In the genomic region with DNA sequence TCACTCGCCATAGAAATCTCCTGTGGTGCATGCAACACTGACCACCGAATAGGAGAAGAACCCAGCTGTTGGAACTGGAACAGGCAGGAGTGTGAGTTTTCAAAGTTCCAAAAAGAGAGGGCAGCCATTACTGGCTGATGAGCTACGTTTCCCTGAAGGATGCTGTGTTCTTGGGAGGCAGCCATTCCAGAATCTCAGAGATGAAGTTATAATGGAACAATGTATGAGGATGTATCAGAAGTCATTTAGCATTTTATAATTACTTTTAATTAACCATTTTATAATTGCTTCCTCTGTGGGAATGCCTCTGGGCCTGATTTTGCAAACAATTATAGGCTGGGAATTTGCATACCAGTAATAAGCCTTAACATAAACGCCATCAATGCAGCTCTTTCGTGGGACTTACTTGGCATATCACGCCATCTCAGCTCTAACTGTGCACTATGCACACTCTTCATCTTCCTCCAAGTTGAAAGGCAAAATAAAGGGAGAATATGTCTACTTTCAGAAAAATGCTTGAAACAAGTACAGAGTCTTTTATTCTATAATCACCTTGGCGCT, we compare ENCODE assay signal across 22 mouse cellular contexts.
DNase-seq lines count a peak whose midpoint lies in the region; ATAC-seq and TF ChIP-seq lines count a peak whose summit lies in the region.
"Had no signal": no experiment of that assay in that cellular context is flagged by ENCODE, and none has a peak within 500 bp of the region (broad histone marks: within the 10 kb centered on the region; RNA-seq: fewer than 3 reads in every experiment).

No protein-coding gene starts in this region.

- H3K4me2 ChIP-seq in forebrain, embryonic 13.5 days: no peak overlapping the region
- H3K4me2 ChIP-seq in forebrain, embryonic 16.5 days (ENCODE audit: low read length): no peak overlapping the region
- no peak overlapping the region for H3K4me2 ChIP-seq in midbrain, embryonic 13.5 days (replicated peaks)
- no peak overlapping the region for H3K4me2 ChIP-seq in midbrain, embryonic 16.5 days (ENCODE audit: low read length)
- no peak overlapping the region for H3K4me2 ChIP-seq in neural tube, embryonic 15.5 days
- H3K4me2 ChIP-seq: embryonic facial prominence, embryonic 13.5 days; forebrain, embryonic 12.5 days; heart, embryonic 13.5 days had no signal

- H3K9me3 ChIP-seq in forebrain, embryonic 13.5 days (replicated peaks): no peaks in the 10 kb centered on the region
- no peaks in the 10 kb centered on the region for H3K9me3 ChIP-seq in forebrain, embryonic 16.5 days (ENCODE audit: control insufficient read depth, low read length)
- no peaks in the 10 kb centered on the region for H3K9me3 ChIP-seq in midbrain, embryonic 13.5 days
- no peaks in the 10 kb centered on the region for H3K9me3 ChIP-seq in midbrain, embryonic 16.5 days (replicated peaks; ENCODE audit: control insufficient read depth, low read length, poor library complexity, severe bottlenecking)
- H3K9me3 ChIP-seq in neural tube, embryonic 15.5 days (replicated peaks): no peaks in the 10 kb centered on the region
- H3K9me3 ChIP-seq: embryonic facial prominence, embryonic 13.5 days; forebrain, embryonic 12.5 days; heart, embryonic 13.5 days had no signal

- no peak for TF ChIP-seq POLR2A in brain, embryonic 14.5 days (IDR thresholded peaks at IDR 0.05; ENCODE audit: borderline replicate concordance, extremely low read depth, insufficient read depth, insufficient read length, poor library complexity, severe bottlenecking)

- WGBS in forebrain, embryonic 13.5 days: 63% methylated on average over 7 of the region's 7 CpGs
- WGBS in forebrain, embryonic 16.5 days: 46% methylated on average over 7 of the region's 7 CpGs
- 79% methylated on average over 7 of the region's 7 CpGs for WGBS in midbrain, embryonic 13.5 days
- 71% methylated on average over 7 of the region's 7 CpGs for WGBS in midbrain, embryonic 16.5 days
- 50% methylated on average over 7 of the region's 7 CpGs for WGBS in neural tube, embryonic 15.5 days

- no peaks in the 10 kb centered on the region for H3K36me3 ChIP-seq in forebrain, embryonic 13.5 days (ENCODE audit: poor library complexity, severe bottlenecking)
- H3K36me3 ChIP-seq in forebrain, embryonic 16.5 days (ENCODE audit: control insufficient read depth, insufficient read depth): no peaks in the 10 kb centered on the region
- no peaks in the 10 kb centered on the region for H3K36me3 ChIP-seq in midbrain, embryonic 13.5 days
- no peaks in the 10 kb centered on the region for H3K36me3 ChIP-seq in midbrain, embryonic 16.5 days (ENCODE audit: control insufficient read depth, insufficient read depth, low read length)
- H3K36me3 ChIP-seq in neural tube, embryonic 15.5 days: no peaks in the 10 kb centered on the region
- H3K36me3 ChIP-seq: embryonic facial prominence, embryonic 13.5 days; forebrain, embryonic 12.5 days; G1E; heart, embryonic 13.5 days had no signal

- no peaks in the 10 kb centered on the region for H3K27me3 ChIP-seq in forebrain, embryonic 13.5 days
- H3K27me3 ChIP-seq in forebrain, embryonic 16.5 days (replicated peaks; ENCODE audit: control insufficient read depth, insufficient read depth, low read length): no peaks in the 10 kb centered on the region
- no peaks in the 10 kb centered on the region for H3K27me3 ChIP-seq in midbrain, embryonic 13.5 days
- H3K27me3 ChIP-seq in midbrain, embryonic 16.5 days (ENCODE audit: control insufficient read depth, insufficient read depth, low read depth, low read length): no peaks in the 10 kb centered on the region
- H3K27me3 ChIP-seq in neural tube, embryonic 15.5 days (replicated peaks): no peaks in the 10 kb centered on the region
- H3K27me3 ChIP-seq: embryonic facial prominence, embryonic 13.5 days; forebrain, embryonic 12.5 days; heart, embryonic 13.5 days had no signal

- H3K27ac ChIP-seq in forebrain, embryonic 13.5 days: no peak overlapping the region
- H3K27ac ChIP-seq in forebrain, embryonic 16.5 days (ENCODE audit: low read length): no peak overlapping the region
- H3K27ac ChIP-seq in midbrain, embryonic 13.5 days: no peak overlapping the region
- H3K27ac ChIP-seq in midbrain, embryonic 16.5 days (ENCODE audit: low read length): no peak overlapping the region
- no peak overlapping the region for H3K27ac ChIP-seq in neural tube, embryonic 15.5 days (replicated peaks)
- H3K27ac ChIP-seq: embryonic facial prominence, embryonic 13.5 days; forebrain, embryonic 12.5 days; heart, embryonic 13.5 days had no signal

- H3K4me3 ChIP-seq in forebrain, embryonic 13.5 days: no peak overlapping the region
- no peak overlapping the region for H3K4me3 ChIP-seq in forebrain, embryonic 16.5 days (replicated peaks; ENCODE audit: low read length)
- no peak overlapping the region for H3K4me3 ChIP-seq in midbrain, embryonic 13.5 days (replicated peaks)
- no peak overlapping the region for H3K4me3 ChIP-seq in midbrain, embryonic 16.5 days (ENCODE audit: low read depth, low read length)
- H3K4me3 ChIP-seq in neural tube, embryonic 15.5 days (replicated peaks): no peak overlapping the region
- H3K4me3 ChIP-seq: embryonic facial prominence, embryonic 13.5 days; forebrain, embryonic 12.5 days; heart, embryonic 13.5 days had no signal

- 0 out of 2 replicates have a peak, but pooled peaks have one; percentile 27 for ATAC-seq in forebrain, embryonic 13.5 days
- no peak for ATAC-seq in forebrain, embryonic 16.5 days
- 0 out of 2 replicates have a peak, but pooled peaks have one; percentile 9 for ATAC-seq in midbrain, embryonic 13.5 days
- no peak for ATAC-seq in midbrain, embryonic 16.5 days
- peak; percentile 81 for ATAC-seq in neural tube, embryonic 15.5 days (ENCODE audit: low FRiP score)
- ATAC-seq: CD4-positive, CD25-positive, alpha-beta regulatory T cell, adult 4 months; intestine, postnatal 0 days had no signal

- H3K4me1 ChIP-seq in forebrain, embryonic 13.5 days: no peaks in the 10 kb centered on the region
- H3K4me1 ChIP-seq in forebrain, embryonic 16.5 days (replicated peaks; ENCODE audit: control insufficient read depth, insufficient read depth, low read length): no peaks in the 10 kb centered on the region
- no peaks in the 10 kb centered on the region for H3K4me1 ChIP-seq in midbrain, embryonic 13.5 days (replicated peaks)
- H3K4me1 ChIP-seq in midbrain, embryonic 16.5 days (ENCODE audit: control insufficient read depth, insufficient read depth, low read length): no peaks in the 10 kb centered on the region
- H3K4me1 ChIP-seq in neural tube, embryonic 15.5 days: no peaks in the 10 kb centered on the region
- H3K4me1 ChIP-seq: embryonic facial prominence, embryonic 13.5 days; forebrain, embryonic 12.5 days; heart, embryonic 13.5 days had no signal

- TF ChIP-seq CTCF in brain, embryonic 14.5 days (IDR thresholded peaks at IDR 0.05; ENCODE audit: borderline replicate concordance, extremely low read depth, insufficient read depth, insufficient read length): no peak

- H3K9ac ChIP-seq in forebrain, embryonic 13.5 days: no peak overlapping the region
- no peak overlapping the region for H3K9ac ChIP-seq in forebrain, embryonic 16.5 days (replicated peaks; ENCODE audit: low read depth, low read length)
- H3K9ac ChIP-seq in midbrain, embryonic 13.5 days (replicated peaks): no peak overlapping the region
- H3K9ac ChIP-seq in midbrain, embryonic 16.5 days (ENCODE audit: low read depth, low read length): no peak overlapping the region
- H3K9ac ChIP-seq in neural tube, embryonic 15.5 days (replicated peaks): no peak overlapping the region
- H3K9ac ChIP-seq: embryonic facial prominence, embryonic 13.5 days; forebrain, embryonic 12.5 days; heart, embryonic 13.5 days had no signal

- DNase-seq in brain, embryonic 14.5 days (ENCODE audit: low read depth): peak; percentile 43
- no peak for DNase-seq in embryo, embryonic 9.5 days (ENCODE audit: extremely low spot score)
- DNase-seq: adrenal gland, adult 8-10 months; adrenal gland, postnatal 36 days; B cell, adult 2 months; cerebellum, adult 11 months; cerebellum, adult 8-10 months; cerebellum, postnatal 25 days; gastrocnemius, postnatal 36 days; heart, adult 11 months; heart, postnatal 36 days had no signal

Comparison
In these comparisons a context has a peak if more than half of its experiments do, and no peak if none do; other contexts are left out.
1. ATAC-seq: peak in forebrain, embryonic 13.5 days (single experiment), midbrain, embryonic 13.5 days (single experiment) and neural tube, embryonic 15.5 days (single experiment); none in forebrain, embryonic 16.5 days (single experiment) and midbrain, embryonic 16.5 days (single experiment).